Mouse (Mus musculus): ENCODE results near the gene Zdhhc4. TPM values are rescaled to one million over a fixed set of nuclear protein-coding genes. Genes with fewer than 3 reads are reported as not detected.

The Zdhhc4 gene
- total RNA-seq (2015) (58.7 and 66.4 TPM in 2 replicates), total RNA-seq (2017) (36.2 and 38.7 TPM in 2 replicates)

DNA sequence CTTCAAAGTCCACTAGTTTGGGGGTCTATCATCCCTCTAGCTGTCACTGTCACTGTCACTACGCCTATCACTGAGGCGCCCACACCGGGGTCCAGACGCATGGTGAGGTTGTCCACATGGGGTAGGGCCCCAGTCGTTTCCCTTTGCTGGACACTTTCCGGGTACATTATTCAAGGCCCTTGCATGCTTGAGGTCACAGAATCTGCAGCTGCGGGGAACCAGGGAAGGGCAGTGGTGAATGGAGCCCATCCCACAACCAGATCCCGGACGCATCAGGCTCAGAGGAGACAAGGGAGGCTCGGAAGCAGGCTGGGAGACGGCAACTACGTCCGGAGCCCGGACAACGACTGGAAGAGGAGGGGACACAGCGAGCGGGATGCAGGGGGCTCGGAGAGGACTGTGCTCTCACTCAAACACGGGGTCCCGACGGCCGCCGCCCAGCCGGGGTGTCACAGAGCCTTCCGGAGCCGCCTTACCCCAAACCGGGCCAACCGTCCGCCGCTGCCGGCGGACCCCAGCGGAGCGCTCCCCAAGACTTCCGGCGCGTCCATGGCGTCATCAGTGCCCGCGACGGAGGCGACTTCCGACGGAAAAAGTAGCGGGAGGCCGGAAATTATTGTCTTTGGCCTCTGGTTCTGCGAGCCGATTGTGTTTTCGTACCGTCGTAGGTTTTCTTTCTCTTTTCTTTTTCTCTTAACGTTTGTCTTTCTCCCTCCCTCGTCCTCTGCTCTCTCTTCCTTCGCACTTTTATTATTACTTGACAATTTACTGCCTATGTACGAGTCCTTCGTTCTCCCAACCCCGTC lies at the start of gene Zdhhc4:
TSS of gene Zdhhc4 (minus strand) at position 567 of the 806 bp plus-strand sequence.
- peak; percentile 92 for ATAC-seq (replicated peaks; ENCODE audit: poor library complexity)

DNA sequence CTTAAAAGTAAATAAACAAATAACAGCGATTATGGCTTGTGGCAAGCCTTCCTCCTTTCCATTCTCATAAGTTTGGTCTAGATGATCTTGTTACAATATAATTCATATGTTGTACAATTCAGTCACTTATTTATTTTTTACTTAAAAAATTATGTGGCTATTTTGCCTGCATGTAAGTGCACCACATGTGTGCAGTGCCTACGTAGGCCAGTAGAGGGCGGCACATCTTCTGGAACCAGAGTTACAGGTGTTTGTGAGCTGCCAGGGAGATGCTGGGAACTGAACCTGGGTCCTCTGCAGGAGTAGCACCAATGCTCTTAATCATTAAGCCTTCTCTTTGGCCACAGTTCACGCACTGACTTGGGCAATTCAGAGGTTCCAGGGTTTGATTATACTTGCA lies 47.1 kb upstream of the Zdhhc4 start:
- ATAC-seq (replicated peaks; ENCODE audit: poor library complexity) = no peak

DNA sequence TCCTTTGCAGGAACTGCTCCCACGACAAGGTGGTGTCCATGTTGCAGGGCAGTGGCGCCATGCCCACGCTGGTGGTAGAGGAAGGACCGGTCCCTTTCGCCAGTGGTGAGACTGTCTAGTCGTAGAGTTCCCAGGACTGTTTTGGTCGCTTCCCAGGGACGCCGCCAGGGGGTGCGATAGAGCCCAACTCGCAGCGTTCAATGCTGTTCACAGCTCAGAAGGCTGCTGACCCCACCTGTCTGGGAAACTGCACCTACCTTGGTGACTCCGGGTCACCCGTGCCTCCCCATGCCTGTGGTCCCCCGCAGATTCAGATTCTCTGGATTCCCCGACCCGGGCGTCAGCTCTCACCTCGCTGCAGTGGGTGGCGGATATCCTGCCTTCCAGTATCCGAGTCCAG lies 46.2 kb upstream of the Zdhhc4 start:
- peak; percentile 95 for ATAC-seq (replicated peaks; ENCODE audit: poor library complexity)

DNA sequence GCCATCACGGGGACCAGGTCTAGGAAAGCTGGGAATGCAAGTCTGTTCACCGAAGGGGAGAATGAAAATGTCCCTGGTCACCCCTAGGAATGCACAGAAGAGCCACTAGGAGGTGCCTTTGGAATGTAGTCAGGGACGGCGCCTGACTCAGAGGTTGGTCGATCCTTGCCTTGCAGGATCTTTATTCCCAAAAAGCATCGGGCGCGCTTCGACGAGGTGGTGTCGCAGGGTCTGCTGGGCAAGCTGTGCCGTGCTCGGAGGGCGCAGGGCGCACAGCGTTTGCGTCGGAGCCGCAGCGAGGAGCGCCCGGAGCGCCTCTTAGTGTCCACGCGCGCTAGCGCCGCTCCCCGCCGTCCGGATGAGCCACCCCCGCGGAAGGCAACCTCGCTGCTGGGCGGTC lies 43.8 kb upstream of the Zdhhc4 start:
- ATAC-seq (replicated peaks; ENCODE audit: poor library complexity) = 0 out of 2 replicates have a peak, but pooled peaks have one; percentile 16

DNA sequence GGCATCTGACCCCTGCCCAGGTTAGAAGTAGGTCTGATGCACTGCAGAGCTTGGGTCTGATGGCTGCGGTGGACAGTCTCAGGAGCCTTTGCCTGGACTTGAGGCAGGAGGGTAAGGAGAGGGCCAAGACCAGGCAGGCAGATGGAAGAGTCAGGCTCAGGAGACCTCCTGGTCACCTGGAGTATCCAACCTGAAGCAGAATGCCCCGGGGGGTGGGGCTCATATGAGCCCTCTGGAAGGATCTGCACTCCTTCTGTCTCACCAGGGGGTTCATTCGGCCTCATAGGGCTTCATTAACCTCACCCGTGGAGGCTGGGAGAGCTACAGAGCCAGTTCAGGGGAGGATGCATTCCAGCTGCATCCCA lies 42.1 kb upstream of the Zdhhc4 start:
- no peak for ATAC-seq (replicated peaks; ENCODE audit: poor library complexity)

DNA sequence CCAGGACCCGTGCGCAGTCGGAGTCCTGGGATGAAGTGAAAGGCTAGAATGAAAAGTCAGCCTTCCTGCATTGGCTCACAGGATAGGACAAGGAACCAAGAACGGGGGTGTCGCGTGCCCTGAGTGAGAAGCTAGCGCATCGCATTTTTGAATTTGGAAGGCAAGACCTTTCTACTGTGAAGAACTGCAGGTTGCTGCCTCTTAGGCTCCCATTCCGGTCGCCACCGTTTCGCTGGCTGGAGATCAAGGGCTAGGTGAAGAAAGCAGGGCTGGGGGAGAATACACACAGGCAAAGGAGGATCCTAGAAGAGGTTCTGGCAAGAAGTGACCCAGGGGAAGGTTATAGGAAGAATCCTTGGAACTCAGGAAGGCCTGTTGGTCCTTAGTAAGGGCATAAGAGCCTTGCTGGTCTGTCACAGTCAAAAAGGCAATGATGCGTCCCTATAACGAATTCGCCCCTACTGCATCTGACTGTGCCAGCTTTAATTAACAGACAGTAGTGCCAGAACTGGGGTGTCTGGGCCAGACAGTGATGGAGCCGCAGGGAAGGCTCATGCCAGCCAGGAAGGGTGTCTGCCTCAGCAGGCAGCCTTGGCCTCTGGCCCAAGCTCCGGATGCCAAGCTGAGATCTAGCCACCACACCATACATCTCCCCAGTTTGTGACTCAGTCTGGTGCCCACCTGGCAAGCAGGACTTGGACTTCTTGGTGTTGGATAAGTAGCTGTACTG lies 41.5 kb upstream of the Zdhhc4 start:
- ATAC-seq (replicated peaks; ENCODE audit: poor library complexity) = no peak

DNA sequence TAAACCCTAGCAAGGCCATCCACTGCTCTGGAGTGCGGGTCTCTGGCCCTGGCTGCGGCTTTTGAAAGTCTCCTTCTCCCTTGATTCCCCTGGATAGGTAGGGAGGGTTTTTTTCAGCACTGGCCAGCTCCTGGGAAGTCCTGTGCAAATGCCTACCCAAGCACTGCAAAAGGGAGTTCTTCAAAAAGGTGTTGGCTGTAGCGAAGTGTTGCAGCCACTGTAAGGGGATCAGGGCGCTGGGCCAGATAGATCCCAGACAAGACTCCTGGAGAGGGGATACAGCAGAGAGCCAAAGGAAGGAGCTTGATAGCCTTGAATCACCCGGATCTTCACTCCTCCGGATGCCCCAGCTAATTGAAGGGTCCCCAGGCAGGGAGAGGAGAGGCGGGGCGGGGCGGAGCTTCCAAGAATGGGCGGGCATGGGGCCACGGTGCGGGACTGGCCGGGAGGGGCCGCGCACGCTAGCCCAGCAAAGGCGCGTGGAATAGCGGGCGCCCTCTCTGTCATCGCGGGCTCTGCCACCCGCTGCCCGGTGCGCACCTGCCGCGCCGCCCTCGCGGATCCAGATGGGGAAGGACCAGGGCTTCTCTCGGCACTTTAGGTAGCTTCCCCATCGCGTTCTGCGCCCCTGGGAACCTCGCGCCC lies 40.7 kb upstream of the Zdhhc4 start:
- ATAC-seq (replicated peaks; ENCODE audit: poor library complexity) = 0 out of 2 replicates have a peak, but pooled peaks have one; percentile 12

DNA sequence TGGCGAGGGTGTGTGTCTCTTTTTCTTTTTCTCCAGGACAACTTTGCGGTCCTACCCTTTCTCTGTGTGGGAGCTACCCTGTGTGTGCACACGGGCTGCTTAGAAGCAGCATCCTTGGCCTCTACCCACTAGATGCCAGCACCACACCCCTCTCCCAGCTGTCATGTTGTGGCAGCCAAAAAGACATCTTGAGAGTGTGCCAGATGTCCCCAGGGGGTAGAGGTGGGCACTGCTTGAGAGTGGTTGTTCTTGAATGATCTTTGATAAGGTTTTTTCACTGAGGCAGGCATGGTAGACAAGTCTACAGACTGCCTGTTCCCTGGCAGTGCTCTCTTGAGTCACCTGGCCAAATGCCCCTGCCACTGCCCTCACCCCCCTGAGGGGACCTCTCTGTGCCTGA lies 38.9 kb upstream of the Zdhhc4 start:
- no peak for ATAC-seq (replicated peaks; ENCODE audit: poor library complexity)

DNA sequence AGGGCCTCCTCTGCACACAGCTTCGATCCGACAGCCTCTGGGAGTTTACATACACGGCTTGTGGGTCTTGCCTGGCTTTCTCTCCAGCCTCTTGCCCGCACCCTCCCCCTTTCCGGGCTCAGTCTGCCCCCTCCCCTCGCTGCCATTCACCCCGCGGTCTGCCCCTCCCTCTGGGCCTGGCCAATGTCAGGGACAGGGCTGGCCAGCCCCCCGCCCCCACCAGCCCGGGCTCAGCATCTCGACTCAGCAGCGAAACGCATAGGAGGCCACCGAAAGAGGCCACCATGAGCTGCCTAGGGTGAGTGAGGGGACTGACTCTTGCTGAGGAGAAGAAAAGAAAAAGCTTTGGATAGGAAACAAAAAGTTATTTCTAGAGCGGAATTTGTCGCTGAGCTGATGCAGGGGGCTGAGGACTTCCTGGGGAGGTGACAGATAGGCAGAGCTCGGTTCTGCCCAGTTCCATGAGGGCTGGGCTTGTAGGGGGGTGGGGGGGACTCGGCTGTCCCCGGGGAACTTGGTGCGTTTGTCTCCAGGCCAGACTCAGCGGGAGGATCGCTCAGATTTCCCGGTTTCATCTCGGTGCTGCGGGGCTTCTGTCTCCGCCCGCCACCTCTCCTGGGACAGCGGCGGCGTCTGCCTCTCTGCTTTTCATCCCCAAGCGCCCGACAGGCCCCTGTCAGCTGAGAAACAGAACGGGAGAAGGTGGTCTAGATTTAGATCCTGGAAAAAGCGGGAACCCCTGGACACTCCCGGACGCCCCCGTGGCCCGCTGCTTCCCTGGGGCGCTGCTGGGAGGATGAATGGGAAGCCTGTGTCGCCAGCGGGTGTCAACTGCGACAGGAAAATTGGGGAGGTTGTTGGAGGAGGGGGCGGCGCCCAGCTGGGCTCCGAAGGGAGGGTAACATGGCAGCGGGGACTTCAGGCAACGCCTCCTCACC lies 34.9 kb upstream of the Zdhhc4 start:
- ATAC-seq (replicated peaks; ENCODE audit: poor library complexity) = no peak

DNA sequence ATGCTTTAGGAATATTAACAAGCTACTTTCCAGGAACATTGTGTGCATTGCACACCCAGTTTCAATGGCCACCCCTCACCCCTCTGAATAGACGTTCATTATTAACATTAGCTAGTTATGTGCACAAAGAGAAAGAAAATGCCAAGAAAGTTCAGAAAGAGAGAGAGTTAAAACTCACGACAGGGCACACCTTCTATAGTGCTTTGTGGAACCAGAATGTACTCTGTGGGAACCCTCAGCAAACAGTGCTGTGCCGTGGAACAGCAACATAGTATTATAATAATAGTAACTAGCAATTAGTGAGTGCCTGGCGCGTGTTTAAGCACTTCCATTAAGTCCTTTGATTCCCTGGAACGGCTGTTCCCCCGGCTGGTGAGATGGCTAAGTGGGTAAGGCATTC lies 32.4 kb upstream of the Zdhhc4 start:
- ATAC-seq (replicated peaks; ENCODE audit: poor library complexity) = no peak

DNA sequence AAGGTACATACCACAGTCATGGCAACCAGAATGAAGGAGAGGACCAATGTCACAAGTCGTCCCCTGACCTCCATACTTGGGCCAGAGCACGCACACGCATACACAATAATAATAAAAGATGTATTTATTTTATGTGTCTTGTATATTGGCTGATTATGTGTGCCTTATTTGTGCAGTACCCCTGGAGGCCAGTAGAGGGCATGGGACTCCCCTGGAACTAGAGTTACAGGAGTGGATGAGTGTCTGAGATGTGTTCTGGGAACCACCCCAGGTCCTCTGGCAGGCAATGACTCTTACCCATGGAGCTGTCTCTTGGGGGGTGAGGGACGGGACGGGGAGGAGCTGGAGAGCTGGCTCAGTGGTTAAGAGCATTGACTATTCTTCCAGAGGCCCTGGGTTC lies 30.9 kb upstream of the Zdhhc4 start:
- peak; percentile 67 for ATAC-seq (replicated peaks; ENCODE audit: poor library complexity)

DNA sequence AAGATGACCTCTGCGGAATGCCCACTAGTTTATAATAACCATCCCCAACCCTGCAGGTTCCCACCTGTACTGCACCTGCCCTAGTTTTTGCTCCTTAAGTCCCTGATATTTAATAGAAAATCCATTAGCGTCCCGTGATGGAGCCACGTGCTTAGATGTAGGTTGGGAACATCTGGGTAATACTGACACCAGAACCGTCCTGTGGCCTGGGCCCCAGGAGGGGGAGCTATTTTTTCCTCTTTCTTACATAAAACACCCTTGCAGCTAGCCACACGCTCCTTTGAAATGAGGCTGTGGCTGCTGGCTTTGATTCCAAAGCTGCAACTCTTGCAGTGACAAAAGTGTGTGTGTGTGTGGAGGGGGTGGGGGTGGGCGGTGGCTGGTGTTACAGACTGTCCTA lies 30.2 kb upstream of the Zdhhc4 start:
- no peak for ATAC-seq (replicated peaks; ENCODE audit: poor library complexity)

DNA sequence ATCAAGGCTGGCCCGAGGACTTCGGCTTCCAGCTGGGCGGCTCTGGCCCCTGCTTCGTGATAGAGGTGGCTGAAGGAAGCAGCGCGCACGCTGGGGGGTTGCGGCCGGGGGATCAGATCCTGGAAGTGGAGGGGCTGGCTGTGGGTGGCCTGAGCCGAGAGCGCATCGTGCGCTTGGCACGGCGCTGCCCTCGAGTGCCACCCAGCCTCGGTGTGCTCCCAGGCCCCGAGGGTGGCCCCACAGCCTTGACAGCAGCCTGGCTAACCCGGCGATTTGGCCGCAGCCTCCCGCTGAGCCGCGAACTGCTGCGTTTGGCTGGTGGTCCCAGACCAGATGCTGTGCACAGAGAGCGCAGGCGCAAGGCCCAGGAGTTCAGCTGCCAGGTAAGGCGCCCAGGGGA lies 28.5 kb upstream of the Zdhhc4 start:
- no peak for ATAC-seq (replicated peaks; ENCODE audit: poor library complexity)

DNA sequence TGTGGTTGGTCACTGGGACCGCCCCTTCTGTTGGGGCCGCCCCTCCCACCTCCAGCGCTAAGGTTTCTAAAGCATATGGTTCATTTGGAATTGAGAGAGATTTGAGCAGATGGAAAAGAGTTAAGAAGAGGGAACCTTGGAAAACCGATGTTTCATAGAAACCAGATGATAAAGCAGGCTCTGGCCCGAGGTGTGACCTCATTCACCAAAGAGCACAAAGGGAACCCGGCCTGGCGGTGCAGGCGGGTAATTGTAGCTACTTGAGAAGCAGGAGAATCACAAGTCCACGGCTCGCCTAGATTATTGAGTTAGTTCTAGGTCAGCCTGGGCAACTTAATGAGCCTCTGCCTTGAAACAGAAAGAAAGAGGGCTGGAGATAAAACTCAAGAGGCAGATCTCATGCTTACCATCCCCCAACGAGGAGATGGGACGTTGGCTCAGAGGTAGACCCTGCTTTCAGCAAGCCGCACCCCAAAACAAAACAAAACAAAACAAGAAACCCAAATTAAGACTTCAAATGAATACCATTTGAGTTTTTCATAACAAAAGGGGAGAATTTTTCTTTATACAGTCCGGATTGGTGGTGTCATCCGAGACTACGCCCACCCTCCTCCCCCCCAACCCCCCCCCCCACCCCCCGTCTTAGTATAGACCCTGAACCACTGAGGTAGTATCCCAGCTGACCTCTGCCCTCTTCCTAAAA lies 27.8 kb upstream of the Zdhhc4 start, which contains the start of gene Grid2ip:
TSS of gene Grid2ip (plus strand) at position 653 of the 703 bp plus-strand sequence.
- ATAC-seq (replicated peaks; ENCODE audit: poor library complexity) = no peak

DNA sequence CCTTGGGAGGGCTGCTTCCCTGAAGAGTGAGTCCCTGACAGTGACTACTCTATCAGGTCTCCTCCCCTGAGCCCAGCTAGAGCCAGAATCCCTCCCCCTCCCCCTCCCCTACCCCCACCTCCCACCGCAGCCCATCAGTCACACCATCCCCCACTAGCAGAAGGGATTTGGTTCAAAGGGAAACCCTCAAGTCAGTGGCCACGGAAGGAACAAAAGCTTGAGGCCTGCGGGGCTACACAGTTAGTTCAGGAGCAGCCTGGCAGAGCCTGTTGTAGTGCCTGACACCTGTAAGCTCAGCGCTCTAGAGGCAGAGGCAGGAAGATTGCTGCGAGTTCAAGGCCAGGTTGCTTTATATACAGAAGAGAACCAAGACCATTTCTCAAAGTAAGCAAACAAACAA lies 27.0 kb upstream of the Zdhhc4 start:
- ATAC-seq (replicated peaks; ENCODE audit: poor library complexity) = no peak

DNA sequence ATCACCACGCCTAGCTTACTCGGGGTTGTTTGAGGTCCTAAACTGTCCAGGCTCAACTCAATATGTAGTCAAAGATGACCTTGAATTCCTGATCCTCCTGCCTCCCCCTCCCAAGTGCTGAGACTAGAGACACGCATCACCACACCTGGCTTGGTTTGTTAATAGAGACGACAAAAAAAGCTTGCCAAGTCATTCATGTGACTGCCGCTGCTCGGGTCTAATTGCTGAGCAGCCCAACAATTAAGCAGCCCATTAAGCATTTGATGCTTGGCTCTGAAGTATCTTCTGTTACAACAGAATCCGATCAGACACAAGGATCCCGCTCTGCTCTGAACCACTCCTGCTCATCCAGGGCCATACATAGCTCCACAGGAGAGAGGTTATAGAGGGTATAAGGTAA lies 17.3 kb upstream of the Zdhhc4 start:
- no peak for ATAC-seq (replicated peaks; ENCODE audit: poor library complexity)

DNA sequence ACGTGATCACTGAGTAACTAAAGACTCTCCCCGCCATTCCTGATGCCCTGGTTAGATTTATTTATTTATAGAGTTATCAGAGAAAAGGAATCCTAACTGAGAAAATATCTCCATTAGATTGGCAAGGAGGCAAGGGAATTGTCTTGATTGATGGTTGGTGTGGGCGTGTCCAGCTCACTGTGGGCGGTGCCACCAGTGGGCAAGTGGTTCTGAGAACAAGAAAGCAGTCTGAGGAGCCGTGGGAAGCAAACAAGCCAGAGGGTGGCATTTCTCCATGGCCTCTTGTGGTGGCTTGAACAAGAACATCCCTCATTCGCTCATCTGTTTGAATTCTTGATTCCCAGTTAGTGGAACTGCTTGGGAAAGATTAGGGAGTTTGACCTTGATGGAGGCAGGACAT lies 10.5 kb upstream of the Zdhhc4 start:
- no peak for ATAC-seq (replicated peaks; ENCODE audit: poor library complexity)

DNA sequence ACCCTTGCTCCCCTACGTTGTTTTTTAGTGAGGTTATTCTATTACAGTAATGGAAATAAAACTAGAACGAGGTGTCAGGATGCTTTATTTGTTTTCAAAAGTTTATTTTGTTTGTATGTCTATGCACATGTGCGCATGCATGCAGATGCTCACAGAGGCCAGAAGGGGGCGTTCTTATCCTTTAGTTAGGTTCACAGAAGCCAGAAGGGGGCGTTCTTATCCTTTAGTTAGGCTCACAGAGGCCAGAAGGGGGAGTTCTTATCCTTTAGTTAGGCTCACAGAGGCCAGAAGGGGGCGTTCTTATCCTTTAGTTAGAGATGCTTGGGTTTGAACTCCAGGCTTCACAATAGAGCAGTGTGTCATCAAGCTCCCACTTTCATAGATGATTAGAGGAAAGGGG lies 7.5 kb upstream of the Zdhhc4 start:
- ATAC-seq (replicated peaks; ENCODE audit: poor library complexity) = peak; percentile 53

DNA sequence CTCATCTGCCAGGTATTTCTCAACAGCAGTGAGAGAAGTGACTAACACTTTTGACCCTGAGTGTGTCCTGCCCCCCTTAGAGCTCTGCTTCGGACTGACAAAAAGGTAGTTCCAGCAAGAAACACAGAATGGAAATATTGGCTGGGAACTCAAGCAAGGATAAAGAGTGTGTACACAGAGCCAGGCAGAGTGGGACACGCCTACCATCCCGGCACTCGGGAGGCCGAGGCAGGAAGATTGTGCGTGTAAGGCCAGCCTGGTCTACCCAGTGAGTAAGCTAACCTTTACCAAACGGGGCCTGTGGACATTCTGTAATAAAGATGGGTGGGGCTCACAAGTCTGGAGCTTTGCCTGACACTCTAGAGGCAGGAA lies 6.0 kb upstream of the Zdhhc4 start:
- ATAC-seq (replicated peaks; ENCODE audit: poor library complexity) = peak; percentile 29
